In the genomic region with DNA sequence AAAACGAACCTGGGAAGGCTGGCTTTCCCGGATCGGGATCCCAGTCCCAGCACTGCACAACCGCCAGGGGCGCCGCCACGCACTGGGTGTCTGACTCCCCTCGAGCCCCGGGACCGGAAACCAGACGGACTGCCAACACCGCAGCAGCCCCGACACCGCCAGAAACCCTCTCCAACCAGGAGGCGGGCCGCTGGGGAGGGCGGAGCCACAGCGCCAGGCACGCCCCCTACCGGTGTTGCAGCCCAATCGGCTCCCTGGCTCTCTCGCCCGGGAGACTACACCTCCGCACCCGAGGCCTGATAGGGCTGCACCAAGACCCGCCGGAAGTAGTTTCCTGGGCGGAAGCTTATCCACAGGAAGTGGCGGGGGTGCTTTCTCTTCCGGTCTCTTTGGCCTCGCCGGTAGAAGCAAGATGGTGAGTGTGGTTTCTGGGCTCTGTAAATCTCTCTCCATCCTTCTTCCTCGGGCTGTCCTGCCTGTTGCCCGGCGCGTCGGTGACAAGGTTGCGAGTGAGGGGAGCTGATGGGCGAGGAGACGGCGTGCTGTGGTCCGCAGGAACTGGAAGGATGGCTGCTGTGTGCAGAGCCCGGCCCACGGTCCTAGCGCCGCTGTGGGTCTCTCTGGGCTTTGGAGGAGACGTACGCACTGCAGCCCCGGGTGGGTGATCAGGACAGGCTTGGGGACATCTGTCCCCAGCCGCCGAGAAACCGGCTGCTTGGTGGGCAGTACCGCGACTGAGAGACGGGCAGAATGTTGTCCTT, we compare ENCODE assay signal across 8 mouse cellular contexts. TPM values are rescaled to one million over a fixed set of nuclear protein-coding genes. Genes with fewer than 3 reads are reported as not detected.
DNase-seq lines count a peak whose midpoint lies in the region; ATAC-seq lines count a peak whose summit lies in the region.

A gene (plus strand): TSS at position 376 of the 761 bp plus-strand sequence.

- H3K9ac ChIP-seq in hindbrain, embryonic 12.5 days = peak within 1 kb of the TSS; percentile 91

- peaks cover 29% of the 10 kb centered on the region for H3K36me3 ChIP-seq in hindbrain, embryonic 12.5 days

- H3K9me3 ChIP-seq in hindbrain, embryonic 12.5 days (replicated peaks) = no peaks in the 10 kb centered on the region

- H3K27me3 ChIP-seq in hindbrain, embryonic 12.5 days = no peaks in the 10 kb centered on the region

- peak within 1 kb of the TSS; percentile 80 for H3K4me3 ChIP-seq in hindbrain, embryonic 12.5 days

- DNase-seq in NIH3T3 (ENCODE audit: low read depth) = peak; percentile 99
- DNase-seq in cerebellum, postnatal 10 days = peak; percentile 99
- DNase-seq in frontal cortex, postnatal 10 days (ENCODE audit: low spot score in 2 of 2) = peak; percentile 97 to 99
- DNase-seq in layer of hippocampus, postnatal 14 days (ENCODE audit: low spot score in 2 of 2) = peak; percentile 98 to 99
- peak; percentile 98 for DNase-seq in lung, postnatal 14 days
- peak; percentile 95 for DNase-seq in retina, adult 2 months (ENCODE audit: low read depth, low spot score)
- DNase-seq in thymus, postnatal 36 days = peak; percentile 97 to 98

- peak within 1 kb of the TSS; percentile 91 for H3K27ac ChIP-seq in hindbrain, embryonic 12.5 days

- peaks cover 15% of the 10 kb centered on the region for H3K4me1 ChIP-seq in hindbrain, embryonic 12.5 days

- peak within 1 kb of the TSS; percentile 76 for H3K4me2 ChIP-seq in hindbrain, embryonic 12.5 days (replicated peaks)

- peak; percentile 99 for ATAC-seq in hindbrain, embryonic 12.5 days (ENCODE audit: low FRiP score)

- under 1% methylated on average over 55 of the region's 55 CpGs for WGBS in hindbrain, embryonic 12.5 days

RNA-seq across cellular contexts. Expression of the gene that starts here (rescaled TPM):
- polyA plus RNA-seq in hindbrain, embryonic 12.5 days (2016; fragmentation: Nextera tagmentation; extraction: Ambion mirVana) = 384 and 473 TPM in 2 replicates
- 100 to 1,000 TPM; 210 to 230 TPM for total RNA-seq in layer of hippocampus, postnatal 14 days (2021)

Comparison
In these comparisons a context has a peak if more than half of its experiments do, and no peak if none do; other contexts are left out.
1. Peak in every context shown above with its lines: DNase-seq, ATAC-seq, H3K4me3 ChIP-seq and H3K27ac ChIP-seq.